Mouse (Mus musculus) adrenal gland, adult 18-20 months (tissue): ENCODE measurements around the gene Meis3. TPM values are rescaled to one million over a fixed set of nuclear protein-coding genes. Genes with fewer than 3 reads are reported as not detected.

Experiments used
- DNase-seq, 2 experiments: peaks; one replicate each; pipeline ENCODE4 v3.0.0; 2021 to 2022; ENCODE audit warnings: low spot score in 2 of 2
- total RNA-seq, 2 experiments: library from RNA; stranded (reverse); gene quantifications; 1 replicate in 1 of 2; 2 replicates in 1 of 2; pipeline ENCODE4 v1.2.3; 2021

Meis3 gene
- total RNA-seq, 2 experiments from 2014 or later, result 12.1 to 14.3 TPM

GRCm38 (mm10) chr7:16208781-16209665 lies 34.1 kb downstream of the Meis3 start:
- no peak for DNase-seq

GRCm38 (mm10) chr7:16210862-16211365 lies 36.0 kb downstream of the Meis3 start:
- no peak for DNase-seq

- no peak for DNase-seq
Observed at GRCm38 (mm10) chr7:16213196-16213595, 38.3 kb downstream of the Meis3 start.

- DNase-seq, result no peak
Observed at GRCm38 (mm10) chr7:16213986-16214385, 39.1 kb downstream of the Meis3 start.

- DNase-seq, result peak; percentile 95 to 97
Observed at GRCm38 (mm10) chr7:16221582-16222272, 46.8 kb downstream of the Meis3 start, which contains the start of gene Dhx34. Gene Dhx34 (minus strand): TSS chr7:16222037.

GRCm38 (mm10) chr7:16229869-16230268 lies 55.0 kb downstream of the Meis3 start:
- no peak for DNase-seq

Other genes with a start within 250 kb of the Meis3 start
- gene Nop53, start 229.0 kb upstream of the Meis3 start, total RNA-seq, result 100 to 1,000 TPM; 181 to 185 TPM
- gene Ehd2, start 207.5 kb upstream of the Meis3 start, total RNA-seq, result 100 to 1,000 TPM in 1 of 2 experiments, 10 to 100 TPM in 1; 28.7 to 121 TPM
- gene Bicra, start 127.2 kb upstream of the Meis3 start, total RNA-seq, result 1 to 10 TPM; 8.4 to 8.6 TPM
- not detected for gene Zfp541, start 113.3 kb upstream of the Meis3 start, total RNA-seq
- 100 to 1,000 TPM; 160 to 178 TPM for gene Napa, start 76.6 kb upstream of the Meis3 start, total RNA-seq
- 10 to 100 TPM; 19.6 to 20.7 TPM for gene Kptn, start 55.2 kb upstream of the Meis3 start, total RNA-seq
- 1 to 10 TPM; 2.0 to 2.5 TPM for gene Slc8a2, start 45.3 kb upstream of the Meis3 start, total RNA-seq
- 10 to 100 TPM; 10.8 to 11.4 TPM for gene Dhx34, start 46.9 kb downstream of the Meis3 start, total RNA-seq
- under 1 TPM; 0.46 to 0.83 TPM for gene C5ar2, start 69.1 kb downstream of the Meis3 start, total RNA-seq
- gene C5ar1, start 84.5 kb downstream of the Meis3 start, total RNA-seq, result 10 to 100 TPM in 1 of 2 experiments, 1 to 10 TPM in 1; 7.0 to 13.1 TPM
- 10 to 100 TPM; 21.1 to 21.8 TPM for gene Inafm1, start 98.5 kb downstream of the Meis3 start, total RNA-seq
- 10 to 100 TPM; 52.2 to 59.2 TPM for gene Ccdc9, start 111.7 kb downstream of the Meis3 start, total RNA-seq
- 1 to 10 TPM; 5.2 to 6.0 TPM for gene Bbc3, start 133.3 kb downstream of the Meis3 start, total RNA-seq
- 10 to 100 TPM; 57.0 to 61.8 TPM for gene Sae1, start 212.7 kb downstream of the Meis3 start, total RNA-seq
- 10 to 100 TPM; 32.8 to 39.4 TPM for gene Zc3h4, start 225.8 kb downstream of the Meis3 start, total RNA-seq